Mouse (Mus musculus): ENCODE data around the gene Me1. TPM values are rescaled to one million over a fixed set of nuclear protein-coding genes. Genes with fewer than 3 reads are reported as not detected.
"Not testable (repeated sequence)": the region's sequence is repeated elsewhere in the genome, so short reads cannot be mapped to it uniquely, and the experiment has no call there.

Me1 gene
- total RNA-seq, 2 experiments from 2014 or later, result 76.3 to 77.7 TPM

GRCm38 (mm10) chr9:86624781-86625180 lies 71.0 kb downstream of the Me1 start:
- intact Hi-C loops (cut with DNase I), result no loop called here
- DNase-seq (ENCODE audit: extremely low spot score in 1 of 2, low spot score in 2 of 2), result no peak

- no peak for DNase-seq (ENCODE audit: extremely low spot score in 1 of 2, low spot score in 2 of 2)
- intact Hi-C loops (cut with DNase I), result no loop called here
Observed at GRCm38 (mm10) chr9:86624039-86624438, 71.7 kb downstream of the Me1 start.

- intact Hi-C loops (cut with DNase I), result no loop called here
- peak in 1 of 2 experiments; percentile 34 for DNase-seq (ENCODE audit: extremely low spot score in 1 of 2, low spot score in 2 of 2)
Observed at GRCm38 (mm10) chr9:86622062-86622461, 73.7 kb downstream of the Me1 start.

GRCm38 (mm10) chr9:86619341-86620139 lies 76.2 kb downstream of the Me1 start:
- no peak for DNase-seq (ENCODE audit: extremely low spot score in 1 of 2, low spot score in 2 of 2)
- intact Hi-C loops (cut with DNase I), result no loop called here

- no peak for DNase-seq (ENCODE audit: extremely low spot score in 1 of 2, low spot score in 2 of 2)
- intact Hi-C loops (cut with DNase I), result no loop called here
Observed at GRCm38 (mm10) chr9:86617837-86618492, 77.8 kb downstream of the Me1 start.

GRCm38 (mm10) chr9:86615765-86616164 lies 80.0 kb downstream of the Me1 start:
- DNase-seq (ENCODE audit: extremely low spot score in 1 of 2, low spot score in 2 of 2), result no peak
- intact Hi-C loops (cut with DNase I), result no loop called here

GRCm38 (mm10) chr9:86612091-86612490 lies 83.7 kb downstream of the Me1 start:
- no peak for DNase-seq (ENCODE audit: extremely low spot score in 1 of 2, low spot score in 2 of 2)
- intact Hi-C loops (cut with DNase I), result no loop called here

- intact Hi-C loops (cut with DNase I), result no loop called here
- no peak for DNase-seq (ENCODE audit: extremely low spot score in 1 of 2, low spot score in 2 of 2)
Observed at GRCm38 (mm10) chr9:86605776-86606175, 90.0 kb downstream of the Me1 start.

- no peak for DNase-seq (ENCODE audit: extremely low spot score in 1 of 2, low spot score in 2 of 2)
- intact Hi-C loops (cut with DNase I), result no loop called here
Observed at GRCm38 (mm10) chr9:86599723-86600303, 95.9 kb downstream of the Me1 start.

GRCm38 (mm10) chr9:86596983-86597382 lies 98.8 kb downstream of the Me1 start:
- intact Hi-C loops (cut with DNase I); DNase-seq (ENCODE audit: extremely low spot score in 1 of 2, low spot score in 2 of 2): not testable (repeated sequence)

GRCm38 (mm10) chr9:86594357-86594767 lies 101.4 kb downstream of the Me1 start:
- intact Hi-C loops (cut with DNase I); DNase-seq (ENCODE audit: extremely low spot score in 1 of 2, low spot score in 2 of 2): not testable (repeated sequence)

- intact Hi-C loops (cut with DNase I), result loop anchor here (2.0 kb wide), 1 partner anchor 154 kb away; no protein-coding TSS in a partner anchor
- DNase-seq (ENCODE audit: extremely low spot score in 1 of 2, low spot score in 2 of 2), result peak; percentile 60 to 64
Observed at GRCm38 (mm10) chr9:86592676-86593668, 102.8 kb downstream of the Me1 start.

- intact Hi-C loops (cut with DNase I), result no loop called here
- no peak for DNase-seq (ENCODE audit: extremely low spot score in 1 of 2, low spot score in 2 of 2)
Observed at GRCm38 (mm10) chr9:86587019-86587795, 108.5 kb downstream of the Me1 start.

GRCm38 (mm10) chr9:86583740-86584139 lies 112.0 kb downstream of the Me1 start:
- intact Hi-C loops (cut with DNase I), result no loop called here
- DNase-seq (ENCODE audit: extremely low spot score in 1 of 2, low spot score in 2 of 2), result peak in 1 of 2 experiments; percentile 64

GRCm38 (mm10) chr9:86579657-86580056 lies 116.1 kb downstream of the Me1 start:
- no peak for DNase-seq (ENCODE audit: extremely low spot score in 1 of 2, low spot score in 2 of 2)
- intact Hi-C loops (cut with DNase I), result no loop called here

GRCm38 (mm10) chr9:86575178-86575577 lies 120.6 kb downstream of the Me1 start:
- DNase-seq (ENCODE audit: extremely low spot score in 1 of 2, low spot score in 2 of 2), result no peak
- intact Hi-C loops (cut with DNase I), result no loop called here

- no peak for DNase-seq (ENCODE audit: extremely low spot score in 1 of 2, low spot score in 2 of 2)
- intact Hi-C loops (cut with DNase I), result loop anchor here (5.0 kb wide), 1 partner anchor 826 kb away; the partner anchor contains the start of gene Ibtk
Observed at GRCm38 (mm10) chr9:86573616-86574303, 122.0 kb downstream of the Me1 start.

Measured in left cerebral cortex, postnatal 10 days (tissue).